Mouse (Mus musculus): Measurements from ENCODE around the gene Cd164. TPM values are rescaled to one million over a fixed set of nuclear protein-coding genes. Genes with fewer than 3 reads are reported as not detected.
"Not testable (repeated sequence)": the region's sequence is repeated elsewhere in the genome, so short reads cannot be mapped to it uniquely, and the experiment has no call there.

Gene Cd164
- total RNA-seq, 2 experiments from 2014 or later, result 133 to 157 TPM

GRCm38 (mm10) chr10:41480938-41481880 is 38.0 kb upstream of the Cd164 start:
- no peak for TF ChIP-seq CTCF (IDR thresholded peaks at IDR 0.05)
- no peak for DNase-seq
- H3K27ac ChIP-seq, result no peak overlapping the region
- intact Hi-C loops (cut with DNase I), result no loop called here
- no peak overlapping the region for H3K4me3 ChIP-seq

DNA sequence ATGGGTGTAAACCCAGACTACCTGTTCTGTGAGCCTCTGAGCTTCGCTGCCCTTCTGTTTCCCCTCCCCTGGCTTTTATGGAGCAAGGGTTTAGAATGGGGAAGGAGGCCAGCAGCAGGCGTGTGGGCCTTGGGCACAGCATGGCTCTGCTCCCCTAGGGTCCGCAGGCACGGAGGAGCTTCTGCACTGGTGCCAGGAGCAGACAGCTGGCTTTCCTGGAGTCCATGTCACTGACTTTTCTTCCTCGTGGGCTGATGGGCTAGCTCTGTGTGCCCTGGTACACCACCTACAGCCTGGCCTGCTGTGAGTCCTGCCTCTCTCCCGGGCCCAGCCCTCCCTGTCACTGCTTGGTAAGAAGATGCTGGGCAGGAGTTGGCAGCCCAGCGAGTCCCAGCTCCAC is 36.8 kb upstream of the Cd164 start:
- H3K4me3 ChIP-seq, result no peak overlapping the region
- TF ChIP-seq CTCF (IDR thresholded peaks at IDR 0.05), result no peak
- intact Hi-C loops (cut with DNase I), result no loop called here
- DNase-seq, result no peak
- H3K27ac ChIP-seq, result no peak overlapping the region

DNA sequence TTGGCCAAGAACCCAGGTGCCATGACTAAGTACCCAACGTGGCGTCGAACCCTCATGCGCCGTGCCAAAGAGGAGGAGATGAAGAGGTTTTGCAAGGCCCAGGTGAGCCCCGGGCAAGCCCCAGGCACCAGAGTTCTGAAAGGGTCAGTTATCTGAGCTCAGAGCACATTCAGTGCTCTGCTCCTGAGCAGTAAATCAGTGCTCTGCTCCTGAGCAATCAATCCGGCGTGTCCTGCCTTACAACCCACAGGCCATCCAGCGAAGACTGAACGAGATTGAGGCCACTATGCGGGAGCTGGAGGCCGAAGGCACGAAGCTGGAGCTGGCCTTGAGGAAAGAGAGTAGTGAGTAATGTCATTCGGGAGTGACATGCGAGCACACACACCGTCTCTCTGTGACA is 33.4 kb upstream of the Cd164 start:
- DNase-seq, result no peak
- intact Hi-C loops (cut with DNase I), result no loop called here

GRCm38 (mm10) chr10:41486506-41487170 is 32.6 kb upstream of the Cd164 start:
- TF ChIP-seq CTCF (IDR thresholded peaks at IDR 0.05), result no peak
- H3K4me3 ChIP-seq, result no peak overlapping the region
- intact Hi-C loops (cut with DNase I), result no loop called here
- H3K27ac ChIP-seq, result no peak overlapping the region
- no peak for DNase-seq

More for the DNA sequence above, 33.4 kb upstream of the Cd164 start:
- Histone ChIP-seq H3K4me3 (no peak overlapping the region), H3K27ac (no peak overlapping the region)
- no peak for TF ChIP-seq CTCF (IDR thresholded peaks at IDR 0.05)

DNA sequence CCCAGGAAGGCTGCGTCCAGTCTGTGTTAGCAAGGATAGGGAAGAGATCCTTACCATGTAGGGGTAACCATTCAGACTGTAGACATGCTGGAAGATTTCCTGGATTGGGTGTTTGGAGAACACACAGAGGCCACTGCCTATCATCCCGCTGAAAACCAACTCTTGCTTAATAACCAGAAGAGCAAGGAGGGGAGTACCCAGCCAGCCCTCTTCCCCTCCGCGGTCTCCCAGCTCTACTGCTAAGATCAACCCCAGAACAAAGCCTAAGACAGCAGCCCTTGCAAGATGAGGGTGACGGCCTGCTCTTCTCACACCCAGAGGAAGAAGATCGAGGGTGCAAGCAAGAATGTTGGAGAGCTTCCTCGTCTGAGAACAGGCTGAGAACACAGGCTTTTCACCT is 30.3 kb upstream of the Cd164 start:
- TF ChIP-seq CTCF (IDR thresholded peaks at IDR 0.05), result no peak
- DNase-seq, result no peak
- H3K27ac ChIP-seq, result peak overlapping the region; percentile 92
- peak overlapping the region; percentile 97 for H3K4me3 ChIP-seq
- intact Hi-C loops (cut with DNase I), result no loop called here

DNA sequence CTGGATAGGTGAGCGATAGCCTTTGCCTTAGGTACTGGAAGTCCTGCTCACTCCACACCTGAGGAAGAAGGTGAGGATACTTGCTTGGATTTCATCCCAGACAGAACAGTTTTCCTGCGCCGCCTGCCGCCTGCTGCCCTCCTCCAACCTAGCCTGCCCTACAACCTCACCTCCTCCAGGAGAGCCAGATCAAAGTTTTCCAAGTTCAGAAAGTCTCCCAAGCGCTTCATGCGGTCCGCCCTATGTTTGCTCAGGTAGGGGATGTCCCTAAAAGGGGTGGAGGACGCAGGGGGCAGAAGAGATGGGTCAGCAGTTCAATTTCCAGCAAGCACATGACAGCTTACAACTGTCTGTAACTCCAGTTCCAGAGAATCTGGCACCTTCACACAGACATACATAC is 29.9 kb upstream of the Cd164 start:
- intact Hi-C loops (cut with DNase I), result no loop called here
- no peak for DNase-seq
- TF ChIP-seq CTCF (IDR thresholded peaks at IDR 0.05), result no peak
- H3K27ac ChIP-seq, result peak overlapping the region; percentile 92
- peak overlapping the region; percentile 97 for H3K4me3 ChIP-seq

- intact Hi-C loops (cut with DNase I), result no loop called here
Measured at GRCm38 (mm10) chr10:41489708-41490517, 29.3 kb upstream of the Cd164 start, which contains the start of the genes Smpd2 and Ppil6. Smpd2 (minus strand) TSS chr10:41490369. Ppil6 (plus strand) TSS chr10:41490439.

DNA sequence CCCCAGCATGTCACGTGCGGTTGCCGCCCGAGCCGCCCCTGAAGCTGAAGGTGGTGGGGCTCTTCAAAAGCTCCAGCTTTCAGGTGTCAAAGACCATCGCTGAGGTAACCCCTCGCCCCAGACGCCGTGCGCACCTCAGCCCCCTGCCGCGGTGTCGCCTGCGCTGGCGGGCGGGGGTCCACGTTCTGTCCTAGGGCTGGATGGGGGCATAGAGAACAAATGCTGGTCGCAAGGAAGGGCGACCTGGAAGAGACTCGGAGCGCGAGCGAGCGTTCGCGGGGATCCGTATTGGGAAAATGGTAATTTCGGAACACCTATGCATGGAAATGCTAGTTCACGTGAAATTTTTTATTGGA is 28.7 kb upstream of the Cd164 start:
- intact Hi-C loops (cut with DNase I), result no loop called here

More at GRCm38 (mm10) chr10:41489708-41490517, 29.3 kb upstream of the Cd164 start, which contains the start of the genes Smpd2 and Ppil6:
- peak within 1 kb of the TSS; percentile 97 for H3K4me3 ChIP-seq
- 0 out of 2 replicates have a peak, but pooled peaks have one; percentile 1 for TF ChIP-seq CTCF (IDR thresholded peaks at IDR 0.05)
- peak within 1 kb of the TSS; percentile 92 for H3K27ac ChIP-seq
- DNase-seq, result peak; percentile 96

DNA sequence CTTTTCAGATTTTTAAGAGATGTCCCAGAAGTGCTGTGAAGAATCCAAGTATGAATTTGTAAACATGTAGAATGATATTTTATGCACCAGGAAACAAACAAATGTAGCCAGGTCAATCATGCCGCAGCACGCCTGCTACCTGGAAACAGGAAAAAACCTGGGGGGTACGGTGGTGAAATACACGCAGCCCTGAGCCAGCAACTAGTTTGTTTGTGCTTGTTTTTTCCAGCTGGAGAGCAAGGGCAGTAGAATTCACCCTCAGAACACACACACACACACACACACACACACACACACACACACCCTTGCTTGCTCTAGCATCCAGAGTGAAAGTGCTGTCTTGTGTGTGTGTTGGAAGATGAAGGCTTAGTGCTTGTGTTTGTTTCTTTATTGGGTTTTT is 28.1 kb upstream of the Cd164 start:
- intact Hi-C loops (cut with DNase I), result no loop called here
- no peak for TF ChIP-seq CTCF (IDR thresholded peaks at IDR 0.05)
- DNase-seq, result no peak
- peak overlapping the region; percentile 97; the same call in 1 of the 2 replicates for H3K4me3 ChIP-seq
- no peak overlapping the region for H3K27ac ChIP-seq

More for the DNA sequence above, 28.7 kb upstream of the Cd164 start:
- Histone ChIP-seq H3K4me3 (peak overlapping the region; percentile 97), H3K27ac (peak overlapping the region; percentile 92)
- no peak for TF ChIP-seq CTCF (IDR thresholded peaks at IDR 0.05)
- no peak for DNase-seq

DNA sequence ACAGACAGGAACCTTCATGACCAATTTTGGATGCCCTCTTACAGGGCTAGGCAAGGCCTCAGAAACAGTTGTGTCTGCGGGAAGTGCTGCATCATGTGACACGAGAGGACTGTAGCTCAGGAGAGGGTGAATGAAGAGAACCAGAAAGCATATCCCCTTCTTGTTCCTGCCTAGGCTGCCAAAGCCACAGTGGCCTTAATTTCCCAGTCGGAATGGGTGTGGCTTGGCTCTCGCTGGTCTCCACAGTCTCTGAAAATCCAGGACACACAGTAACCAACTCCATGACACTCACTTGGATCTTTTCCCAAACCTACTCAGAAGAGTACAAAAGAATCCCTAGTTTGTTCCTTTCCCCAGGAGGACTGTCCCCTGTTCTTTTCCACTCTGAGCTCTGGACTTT is 18.3 kb upstream of the Cd164 start:
- TF ChIP-seq CTCF (IDR thresholded peaks at IDR 0.05), result no peak
- peak; percentile 66 for DNase-seq
- intact Hi-C loops (cut with DNase I), result loop anchor here (10.0 kb wide), 2 partner anchors 66 to 196 kb away; partner anchors contain the start of genes Ak9 and Fig4
- Histone ChIP-seq H3K27ac (peak overlapping the region; percentile 28), H3K4me3 (no peak overlapping the region)

- intact Hi-C loops (cut with DNase I), result loop anchor here (5.0 to 10.0 kb wide), 3 partner anchors 70 to 503 kb away; partner anchors contain the start of genes Ak9 and Fig4
- no peak for TF ChIP-seq CTCF (IDR thresholded peaks at IDR 0.05)
- H3K4me3 ChIP-seq, result no peak overlapping the region
- no peak for DNase-seq
- no peak overlapping the region for H3K27ac ChIP-seq
Measured at GRCm38 (mm10) chr10:41504996-41505395, 14.2 kb upstream of the Cd164 start.

DNA sequence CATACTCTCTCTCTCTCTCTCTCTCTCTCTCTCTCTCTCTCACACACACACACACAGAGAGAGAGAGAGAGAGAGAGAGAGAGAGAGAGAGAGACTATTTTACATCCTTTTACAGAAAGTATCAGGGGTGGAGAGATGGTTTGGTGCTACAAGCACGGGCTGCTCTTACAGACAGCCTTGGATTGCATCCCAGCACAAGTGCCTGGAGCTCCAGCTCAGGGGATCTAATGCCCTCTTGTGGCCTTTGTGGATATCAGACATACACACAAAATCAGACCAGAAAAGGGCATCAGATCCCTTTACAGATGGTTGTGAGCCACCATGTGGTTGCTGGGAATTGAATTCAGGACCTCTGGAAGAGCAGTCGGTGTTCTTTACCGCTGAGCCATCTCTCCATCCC is 13.8 kb upstream of the Cd164 start:
- TF ChIP-seq CTCF (IDR thresholded peaks at IDR 0.05), result peak; percentile 82
- DNase-seq, result peak; percentile 71
- not testable (repeated sequence) for H3K4me3 ChIP-seq, H3K27ac ChIP-seq
- intact Hi-C loops (cut with DNase I), result loop anchor here (5.0 to 10.0 kb wide), 3 partner anchors 71 to 503 kb away; partner anchors contain the start of genes Ak9 and Fig4
